Mouse (Mus musculus) regulatory T cell (primary cell): ENCODE data around the gene Olfr802.

Experiments
- in situ Hi-C: fragments of 300-600 bp; cut with MboI, MseI; formaldehyde crosslinking; loops from one replicate; pipeline ENCODE4 v1.15.1; 2025; ENCODE audit warnings: high pct_unique_total_duplicates

The Olfr802 gene

DNA sequence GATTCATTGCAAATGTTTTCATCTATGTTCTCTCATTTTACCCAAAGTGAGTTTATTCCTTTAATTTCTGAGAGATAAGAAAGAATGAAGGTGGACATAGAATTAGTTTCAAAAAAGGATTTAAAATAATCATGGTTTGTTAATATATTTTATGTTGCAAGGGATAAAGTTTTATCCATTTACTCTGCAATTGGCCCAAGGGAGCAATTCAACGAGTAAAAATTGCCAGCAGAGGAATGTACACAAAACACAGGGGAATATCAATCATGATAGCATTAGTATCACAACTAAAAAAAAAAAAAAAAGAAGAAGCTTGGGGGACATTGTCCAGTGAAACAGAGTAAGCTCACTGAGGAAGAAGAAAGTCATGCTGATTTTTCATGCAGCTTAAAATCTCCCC lies at the start of gene Olfr802:
TSS of gene Olfr802 (minus strand) at position 101 of the 400 bp plus-strand sequence.
- in situ Hi-C loops: no loop called here

DNA sequence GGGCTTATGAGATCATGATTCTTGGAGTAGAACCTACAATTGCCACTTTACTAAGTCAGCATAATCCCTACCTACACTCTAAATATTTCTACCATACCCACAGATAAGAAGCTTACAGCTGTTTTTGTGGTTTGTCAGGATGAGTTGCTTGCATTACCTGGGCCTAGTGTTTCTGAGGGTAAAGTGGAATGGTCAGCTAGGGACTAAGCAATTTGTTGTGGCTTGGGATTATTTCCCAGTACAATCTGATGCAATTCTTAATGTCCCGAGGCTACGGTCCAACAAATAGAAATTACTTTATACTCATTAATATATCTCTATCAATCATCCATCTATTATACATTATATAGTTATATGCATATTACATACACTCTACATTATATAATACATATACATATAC lies 41.3 kb upstream of the Olfr802 start, which contains the start of gene Olfr805:
TSS of gene Olfr805 (minus strand) at position 101 of the 400 bp plus-strand sequence.
- in situ Hi-C loops: no loop called here

DNA sequence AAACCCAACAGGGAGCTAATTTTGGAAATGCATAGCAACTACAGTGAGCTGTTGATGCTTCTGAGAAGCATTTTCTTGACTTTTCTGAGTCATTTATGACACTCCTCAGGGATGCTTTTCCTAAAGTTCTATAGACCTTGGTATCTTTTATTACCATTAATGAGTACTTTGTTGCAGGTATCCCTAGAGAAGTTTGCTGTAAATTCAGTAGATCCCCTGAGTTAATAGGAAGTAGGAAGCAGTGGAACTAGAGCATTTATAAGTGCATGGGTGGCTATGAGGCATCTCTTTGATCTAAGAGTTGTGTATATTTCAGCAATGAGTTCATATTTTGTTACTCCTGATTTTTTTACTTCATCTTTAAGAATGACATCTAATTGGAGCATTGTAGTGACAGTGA lies 14.9 kb upstream of the Olfr802 start, which contains the start of gene Olfr804:
TSS of gene Olfr804 (plus strand) at position 301 of the 400 bp plus-strand sequence.
- in situ Hi-C loops: no loop called here

DNA sequence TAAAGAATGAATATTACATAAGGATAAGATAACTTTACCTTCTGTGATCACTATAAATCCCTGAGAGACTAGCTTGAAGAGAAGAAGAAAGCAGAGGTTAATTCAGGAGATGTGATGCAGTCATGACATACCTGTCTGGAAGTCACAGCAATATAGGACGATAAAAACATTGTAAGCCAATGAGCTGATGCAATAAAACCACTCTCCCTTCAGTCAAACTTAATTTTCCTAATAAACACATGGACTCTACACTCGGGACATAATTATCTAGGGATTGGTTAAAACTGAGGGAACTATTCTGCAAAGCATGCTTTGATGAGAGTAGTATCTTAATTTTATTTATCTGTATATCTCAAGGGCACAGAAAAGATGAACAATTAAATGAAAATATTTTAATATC lies 6.2 kb upstream of the Olfr802 start, which contains the start of gene Olfr803:
TSS of gene Olfr803 (minus strand) at position 101 of the 400 bp plus-strand sequence.
- in situ Hi-C loops: no loop called here

DNA sequence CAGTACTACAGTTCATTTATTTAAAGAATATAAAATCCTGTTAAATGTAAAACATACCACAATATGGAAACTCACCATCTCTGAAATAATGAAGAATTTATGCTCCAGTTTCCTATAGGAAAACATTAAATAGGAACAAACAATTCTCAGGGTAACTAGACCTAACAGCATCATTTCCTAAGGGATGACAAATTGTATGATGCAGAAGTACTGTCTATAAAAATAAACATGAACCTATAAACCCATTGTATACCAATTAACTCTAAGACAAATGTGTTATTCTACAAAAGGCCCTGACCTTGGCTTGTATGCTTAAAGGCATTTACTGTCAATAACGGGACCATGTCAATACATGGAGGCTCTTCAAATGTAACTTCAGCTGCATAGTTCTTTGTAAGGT lies 14.2 kb downstream of the Olfr802 start, which contains the start of gene Olfr801:
TSS of gene Olfr801 (minus strand) at position 101 of the 400 bp plus-strand sequence.
- in situ Hi-C loops: no loop called here

DNA sequence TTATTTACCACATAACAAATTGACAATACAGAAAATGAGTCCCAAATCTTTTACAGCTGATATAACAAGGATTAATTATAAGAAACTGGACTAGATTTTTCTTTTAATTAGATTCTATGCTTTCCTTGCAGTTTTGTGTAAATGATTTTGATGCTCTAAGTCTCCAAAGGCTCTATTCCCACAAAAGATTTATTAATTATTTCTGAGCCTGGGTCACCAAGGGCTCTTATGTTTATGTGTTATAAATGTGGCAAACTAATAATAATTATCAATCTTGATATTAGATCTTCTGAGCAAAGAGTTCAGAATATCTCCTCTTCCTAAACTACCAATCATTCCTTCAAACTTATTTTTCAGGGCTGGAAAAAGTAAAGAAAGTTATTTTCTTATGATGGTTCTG lies 30.6 kb downstream of the Olfr802 start, which contains the start of gene Olfr800:
TSS of gene Olfr800 (plus strand) at position 301 of the 400 bp plus-strand sequence.
- in situ Hi-C loops: no loop called here

DNA sequence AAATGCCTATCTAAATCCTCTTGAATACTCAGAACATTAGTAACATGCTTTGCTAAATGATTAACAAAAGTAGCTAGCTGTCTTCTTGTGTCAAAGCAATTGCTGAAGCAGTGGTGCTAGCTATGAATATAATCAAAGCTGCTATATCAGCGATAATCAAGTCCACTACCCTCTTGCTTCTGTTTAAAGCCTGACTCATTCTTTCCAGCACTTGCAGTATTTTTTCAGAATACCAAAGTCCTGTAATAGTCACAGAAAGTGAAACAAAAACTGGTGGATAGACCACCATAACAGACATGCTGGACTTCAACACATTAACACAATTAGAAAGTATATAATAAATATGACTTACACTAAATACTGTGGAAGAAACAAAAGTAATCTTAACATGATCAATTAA lies 36.2 kb downstream of the Olfr802 start:
- in situ Hi-C loops: no loop called here

DNA sequence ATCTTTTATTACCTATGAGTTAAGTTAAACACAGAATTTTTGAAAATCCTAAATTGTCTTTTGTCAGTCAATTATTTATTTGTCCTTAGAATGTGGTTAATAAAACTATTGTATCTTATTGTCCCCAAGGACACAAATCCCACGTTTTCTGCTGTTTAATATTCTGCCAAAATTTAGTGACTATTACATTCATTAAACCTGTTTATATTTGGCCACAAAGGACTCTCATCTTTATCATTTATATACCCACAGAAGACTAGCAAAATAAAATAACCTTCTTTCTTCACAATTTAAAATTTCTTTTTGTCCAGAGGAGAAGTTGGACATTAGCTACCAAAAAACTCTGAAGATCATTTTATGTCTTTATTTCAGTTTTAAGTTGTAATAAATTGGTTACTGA lies 50.8 kb downstream of the Olfr802 start, which contains the start of gene Olfr799:
TSS of gene Olfr799 (plus strand) at position 301 of the 400 bp plus-strand sequence.
- in situ Hi-C loops: no loop called here

DNA sequence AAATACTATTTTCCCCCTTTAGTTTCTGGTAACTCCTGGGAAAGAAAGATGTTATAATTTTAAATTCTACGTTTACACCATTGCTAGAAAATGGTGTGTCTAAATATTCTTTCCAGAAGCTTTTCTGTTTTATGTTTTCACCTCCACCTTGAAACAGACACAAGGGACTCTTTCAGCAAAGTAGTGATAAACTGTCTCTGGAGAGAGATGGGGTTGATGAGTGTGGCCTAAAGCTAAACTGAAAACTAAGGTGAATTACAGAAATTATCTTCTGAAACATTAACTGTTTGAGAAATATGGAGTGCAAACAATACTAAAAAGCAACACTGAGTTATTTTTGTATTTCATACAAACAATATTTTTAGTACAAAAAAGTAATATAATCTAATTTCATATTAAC lies 60.1 kb downstream of the Olfr802 start, which contains the start of gene Olfr798:
TSS of gene Olfr798 (minus strand) at position 101 of the 400 bp plus-strand sequence.
- in situ Hi-C loops: no loop called here
